Mouse (Mus musculus): ENCODE measurements around the gene Evc. TPM values are rescaled to one million over a fixed set of nuclear protein-coding genes. Genes with fewer than 3 reads are reported as not detected.

The Evc gene
- polyA plus RNA-seq, 1 experiment = 95.8 TPM

- no peak for DNase-seq
- Histone ChIP-seq H3K27ac (ENCODE audit: insufficient read depth, low read depth, low read length) (no peak overlapping the region), H3K27me3 (replicated peaks; ENCODE audit: control insufficient read depth, insufficient read depth, low read length) (no peaks in the 10 kb centered on the region), H3K4me3 (ENCODE audit: insufficient read depth, low read depth, low read length) (no peak overlapping the region), H3K4me1 (ENCODE audit: control insufficient read depth, insufficient read depth, low read length) (no peaks in the 10 kb centered on the region), H3K36me3 (ENCODE audit: control insufficient read depth, insufficient read depth, low read length) (no peaks in the 10 kb centered on the region; the same call in 1 of the 2 replicates)
- 61% methylated on average over 5 of the region's 5 CpGs for WGBS
- TF ChIP-seq POLR2A (IDR thresholded peaks at IDR 0.05; ENCODE audit: low read depth, low read length) (no peak), CTCF (conservative IDR thresholded peaks at IDR 0.05; ENCODE audit: insufficient read depth, insufficient read length, low read depth, low read length) (no peak)
These were observed 25.9 kb upstream of the Evc start for GRCm38 (mm10) chr5:37362618-37363017.

GRCm38 (mm10) chr5:37356027-37356426, 19.3 kb upstream of the Evc start:
- 86% methylated on average over 8 of the region's 8 CpGs for WGBS

GRCm38 (mm10) chr5:37354385-37354784, 17.7 kb upstream of the Evc start:
- WGBS = 77% methylated on average over 4 of the region's 4 CpGs
- no peak overlapping the region for H3K27ac ChIP-seq (ENCODE audit: insufficient read depth, low read depth, low read length)
- DNase-seq = peak; percentile 75
- no peaks in the 10 kb centered on the region; the same call in 1 of the 2 replicates for H3K36me3 ChIP-seq (ENCODE audit: control insufficient read depth, insufficient read depth, low read length)
- H3K27me3 ChIP-seq (replicated peaks; ENCODE audit: control insufficient read depth, insufficient read depth, low read length) = no peaks in the 10 kb centered on the region
- no peak overlapping the region for H3K4me3 ChIP-seq (ENCODE audit: insufficient read depth, low read depth, low read length)
- no peaks in the 10 kb centered on the region for H3K4me1 ChIP-seq (ENCODE audit: control insufficient read depth, insufficient read depth, low read length)
- TF ChIP-seq CTCF (conservative IDR thresholded peaks at IDR 0.05; ENCODE audit: insufficient read depth, insufficient read length, low read depth, low read length) = peak; percentile 64
- TF ChIP-seq POLR2A (IDR thresholded peaks at IDR 0.05; ENCODE audit: low read depth, low read length) = no peak

More at GRCm38 (mm10) chr5:37356027-37356426, 19.3 kb upstream of the Evc start:
- Histone ChIP-seq H3K27ac (ENCODE audit: insufficient read depth, low read depth, low read length) (no peak overlapping the region), H3K4me3 (ENCODE audit: insufficient read depth, low read depth, low read length) (no peak overlapping the region), H3K27me3 (replicated peaks; ENCODE audit: control insufficient read depth, insufficient read depth, low read length) (no peaks in the 10 kb centered on the region), H3K36me3 (ENCODE audit: control insufficient read depth, insufficient read depth, low read length) (no peaks in the 10 kb centered on the region; the same call in 1 of the 2 replicates), H3K4me1 (ENCODE audit: control insufficient read depth, insufficient read depth, low read length) (no peaks in the 10 kb centered on the region)
- DNase-seq = no peak
- no peak for TF ChIP-seq POLR2A (IDR thresholded peaks at IDR 0.05; ENCODE audit: low read depth, low read length)
- no peak for TF ChIP-seq CTCF (conservative IDR thresholded peaks at IDR 0.05; ENCODE audit: insufficient read depth, insufficient read length, low read depth, low read length)

GRCm38 (mm10) chr5:37351791-37352190, 15.1 kb upstream of the Evc start:
- Histone ChIP-seq H3K4me1 (ENCODE audit: control insufficient read depth, insufficient read depth, low read length) (no peaks in the 10 kb centered on the region), H3K27ac (ENCODE audit: insufficient read depth, low read depth, low read length) (no peak overlapping the region), H3K36me3 (ENCODE audit: control insufficient read depth, insufficient read depth, low read length) (no peaks in the 10 kb centered on the region), H3K4me3 (ENCODE audit: insufficient read depth, low read depth, low read length) (no peak overlapping the region), H3K27me3 (replicated peaks; ENCODE audit: control insufficient read depth, insufficient read depth, low read length) (no peaks in the 10 kb centered on the region)
- 93% methylated on average over 2 of the region's 2 CpGs for WGBS
- DNase-seq = no peak
- TF ChIP-seq CTCF (conservative IDR thresholded peaks at IDR 0.05; ENCODE audit: insufficient read depth, insufficient read length, low read depth, low read length) = no peak
- TF ChIP-seq POLR2A (IDR thresholded peaks at IDR 0.05; ENCODE audit: low read depth, low read length) = no peak

GRCm38 (mm10) chr5:37343962-37344361, 7.3 kb upstream of the Evc start:
- WGBS = 85% methylated on average over 2 of the region's 2 CpGs
- Histone ChIP-seq H3K36me3 (ENCODE audit: control insufficient read depth, insufficient read depth, low read length) (no peaks in the 10 kb centered on the region; the same call in 1 of the 2 replicates), H3K27ac (ENCODE audit: insufficient read depth, low read depth, low read length) (no peak overlapping the region), H3K4me3 (ENCODE audit: insufficient read depth, low read depth, low read length) (no peak overlapping the region), H3K27me3 (replicated peaks; ENCODE audit: control insufficient read depth, insufficient read depth, low read length) (no peaks in the 10 kb centered on the region), H3K4me1 (ENCODE audit: control insufficient read depth, insufficient read depth, low read length) (0 out of 2 replicates have a peak, but pooled peaks cover 4% of the 10 kb centered on the region)
- no peak for DNase-seq
- TF ChIP-seq POLR2A (IDR thresholded peaks at IDR 0.05; ENCODE audit: low read depth, low read length) (no peak), CTCF (conservative IDR thresholded peaks at IDR 0.05; ENCODE audit: insufficient read depth, insufficient read length, low read depth, low read length) (no peak)

- 1% methylated on average over 27 of the region's 27 CpGs for WGBS
- H3K27ac ChIP-seq (ENCODE audit: insufficient read depth, low read depth, low read length) = peak within 1 kb of the TSS; percentile 70
- TF ChIP-seq POLR2A (IDR thresholded peaks at IDR 0.05; ENCODE audit: low read depth, low read length) = peak; percentile 55
- no peak for TF ChIP-seq CTCF (conservative IDR thresholded peaks at IDR 0.05; ENCODE audit: insufficient read depth, insufficient read length, low read depth, low read length)
- peak within 1 kb of the TSS; percentile 72 for H3K4me3 ChIP-seq (ENCODE audit: insufficient read depth, low read depth, low read length)
- no peaks in the 10 kb centered on the region for H3K27me3 ChIP-seq (replicated peaks; ENCODE audit: control insufficient read depth, insufficient read depth, low read length)
- H3K36me3 ChIP-seq (ENCODE audit: control insufficient read depth, insufficient read depth, low read length) = no peaks in the 10 kb centered on the region
- peaks cover 31% of the 10 kb centered on the region for H3K4me1 ChIP-seq (ENCODE audit: control insufficient read depth, insufficient read depth, low read length)
- DNase-seq = peak; percentile 85
These were observed 1.6 kb upstream of the Evc start, which contains the start of gene Evc2 for GRCm38 (mm10) chr5:37338288-37338687. Gene Evc2, plus strand, starts transcription at chr5:37338499.

- WGBS = 67% methylated on average over 3 of the region's 3 CpGs
- DNase-seq = no peak
- H3K36me3 ChIP-seq (ENCODE audit: control insufficient read depth, insufficient read depth, low read length) = no peaks in the 10 kb centered on the region
- H3K27ac ChIP-seq (ENCODE audit: insufficient read depth, low read depth, low read length) = peak overlapping the region; percentile 57
- TF ChIP-seq CTCF (conservative IDR thresholded peaks at IDR 0.05; ENCODE audit: insufficient read depth, insufficient read length, low read depth, low read length) (no peak), POLR2A (IDR thresholded peaks at IDR 0.05; ENCODE audit: low read depth, low read length) (no peak)
- H3K4me1 ChIP-seq (ENCODE audit: control insufficient read depth, insufficient read depth, low read length) = peaks cover 36% of the 10 kb centered on the region
- peak overlapping the region; percentile 72 for H3K4me3 ChIP-seq (ENCODE audit: insufficient read depth, low read depth, low read length)
- H3K27me3 ChIP-seq (replicated peaks; ENCODE audit: control insufficient read depth, insufficient read depth, low read length) = no peaks in the 10 kb centered on the region
These were observed 1.0 kb upstream of the Evc start for GRCm38 (mm10) chr5:37337696-37338095.
